Mouse (Mus musculus) midbrain, embryonic 14.5 days (tissue): ENCODE measurements around the gene Scgb1b2. TPM values are rescaled to one million over a fixed set of nuclear protein-coding genes. Genes with fewer than 3 reads are reported as not detected.

Experiments
- ATAC-seq: fragments of 200-750 bp; cut with Nextera tagmentation; 2 replicates; pipeline ENCODE4 v1.8.0; 2017; ENCODE audit warnings: moderate number of reproducible peaks, moderate library complexity; ENCODE audit not compliant: low FRiP score, low TSS enrichment
- DNase-seq: peaks from one replicate; pipeline ENCODE4 v3.0.0-alpha.2; 2015
- H3K27ac ChIP-seq: fragments of 300-500 bp; sonication (generic); replicated peaks from 2 replicates; pipeline ENCODE4 v1.5.1; 2014; ENCODE audit warnings: mild to moderate bottlenecking, low read depth, low read length, moderate library complexity
- H3K27me3 ChIP-seq: fragments of 300-500 bp; sonication (generic); 2 replicates; pipeline ENCODE4 v1.6.1; 2014; ENCODE audit warnings: low read length, control low read depth, mixed read lengths; ENCODE audit not compliant: control insufficient read depth, insufficient read depth
- H3K36me3 ChIP-seq: fragments of 300-500 bp; sonication (generic); 2 replicates; pipeline ENCODE4 v1.6.1; 2014; ENCODE audit warnings: low read length, control low read depth; ENCODE audit not compliant: control insufficient read depth, insufficient read depth
- H3K4me1 ChIP-seq: fragments of 300-500 bp; sonication (generic); 2 replicates; pipeline ENCODE4 v1.6.1; 2014; ENCODE audit warnings: mild to moderate bottlenecking, antibody characterized with exemption, low read length, control low read depth; ENCODE audit not compliant: control insufficient read depth, insufficient read depth
- H3K4me2 ChIP-seq: fragments of 300-500 bp; sonication (generic); 2 replicates; pipeline ENCODE4 v1.6.1; 2014; ENCODE audit warnings: mild to moderate bottlenecking, low read length, moderate library complexity
- H3K4me3 ChIP-seq: fragments of 300-500 bp; sonication (generic); replicated peaks from 2 replicates; pipeline ENCODE4 v1.5.1; 2014; ENCODE audit warnings: low read depth, low read length
- H3K9ac ChIP-seq: fragments of 300-500 bp; sonication (generic); replicated peaks from 2 replicates; pipeline ENCODE4 v1.6.1; 2014; ENCODE audit warnings: mild to moderate bottlenecking, low read length, moderate library complexity
- H3K9me3 ChIP-seq: fragments of 300-500 bp; sonication (generic); 2 replicates; pipeline ENCODE4 v1.6.1; 2016; ENCODE audit warnings: low read length, control low read depth, mixed read lengths; ENCODE audit not compliant: control insufficient read depth
- WGBS: fragments of 180-500 bp; shearing (Covaris S2); extraction: QIAGEN DNeasy Blood & Tissue Kit; methylation state at CpG from one replicate; pipeline ENCODE4 v1.1.7; 2014; 5-methylcytosine and 5-hydroxymethylcytosine counted together
- polyA plus RNA-seq: library from polyadenylated mRNA; unstranded; fragments of >200 nt; fragmentation: Nextera tagmentation; extraction: Ambion mirVana; gene quantifications from 2 replicates; pipeline ENCODE4 v1.2.1, GENCODE M21; 2014

Scgb1b2 gene
- polyA plus RNA-seq = not detected in 2 replicates

DNA sequence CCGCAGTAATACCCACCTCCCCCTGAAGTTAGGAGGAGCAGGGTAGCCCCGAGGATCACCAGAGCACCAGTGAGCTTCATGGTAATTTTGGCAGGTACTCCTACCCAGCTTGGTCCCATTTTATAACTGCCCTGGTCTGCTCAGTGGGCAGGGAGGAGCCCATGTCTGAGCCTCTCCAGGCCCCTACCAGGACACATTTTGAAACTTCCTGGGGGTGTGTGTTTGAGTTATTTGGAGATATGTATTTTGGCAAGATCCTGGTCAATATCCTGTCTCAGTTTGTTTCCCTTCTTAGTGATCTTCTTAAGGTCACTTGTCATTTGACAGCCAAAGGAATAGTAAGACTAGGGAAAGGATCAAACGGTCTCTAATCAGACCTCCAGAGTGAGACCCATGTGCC lies at the start of gene Scgb1b2:
Scgb1b2 (minus strand) TSS at position 101 of the 400 bp plus-strand sequence.
- Histone ChIP-seq H3K4me3 (no peak within 1 kb of the TSS), H3K27ac (no peak within 1 kb of the TSS), H3K9me3 (peaks cover 24% of the 10 kb centered on the region), H3K27me3 (no peaks in the 10 kb centered on the region), H3K4me1 (no peaks in the 10 kb centered on the region), H3K36me3 (no peaks in the 10 kb centered on the region), H3K4me2 (no peak within 1 kb of the TSS), H3K9ac (no peak within 1 kb of the TSS)
- WGBS = 86% methylated on average over 3 of the region's 3 CpGs
- ATAC-seq (no peak), DNase-seq (no peak)

GRCm38 (mm10) chr7:31290208-31290607 lies 1.4 kb downstream of the Scgb1b2 start, which contains the start of gene Scgb2b2:
TSS of gene Scgb2b2 (plus strand) at chr7:31290508.
- H3K4me2 ChIP-seq = no peak within 1 kb of the TSS
- no peak within 1 kb of the TSS for H3K27ac ChIP-seq
- H3K36me3 ChIP-seq = no peaks in the 10 kb centered on the region
- 83% methylated on average over 5 of the region's 5 CpGs for WGBS
- no peak within 1 kb of the TSS for H3K4me3 ChIP-seq
- DNase-seq (no peak), ATAC-seq (no peak)
- no peaks in the 10 kb centered on the region for H3K4me1 ChIP-seq
- H3K9ac ChIP-seq = no peak within 1 kb of the TSS
- H3K9me3 ChIP-seq = peaks cover 23% of the 10 kb centered on the region
- no peaks in the 10 kb centered on the region for H3K27me3 ChIP-seq

Other genes with a start within 250 kb of the Scgb1b2 start
- 7.9 and 10.8 TPM in 2 replicates for gene Fxyd5, start 249.3 kb downstream of the Scgb1b2 start, polyA plus RNA-seq
- gene Fxyd7, start 240.4 kb downstream of the Scgb1b2 start, polyA plus RNA-seq = 99.9 and 159 TPM in 2 replicates
- 2.8 and 9.0 TPM in 2 replicates for gene Fxyd1, start 234.6 kb downstream of the Scgb1b2 start, polyA plus RNA-seq
- 0.16 and 0.17 TPM in 2 replicates for gene Lgi4, start 232.5 kb downstream of the Scgb1b2 start, polyA plus RNA-seq
- gene Fxyd3, start 215.1 kb downstream of the Scgb1b2 start, polyA plus RNA-seq = not detected in 2 replicates
- gene Hpn, start 176.5 kb downstream of the Scgb1b2 start, polyA plus RNA-seq = 0.26 TPM in 1 of 2 replicates, not detected in the other
- gene Scn1b, start 164.8 kb downstream of the Scgb1b2 start, polyA plus RNA-seq = 5.6 TPM in 2 replicates
- gene Gramd1a, start 135.9 kb downstream of the Scgb1b2 start, polyA plus RNA-seq = 205 and 232 TPM in 2 replicates
- gene Scgb2b2, start 1.3 kb downstream of the Scgb1b2 start, polyA plus RNA-seq = not detected in 2 replicates
- gene Scgb2b3, start 70.3 kb upstream of the Scgb1b2 start, polyA plus RNA-seq = not detected in 2 replicates
- gene Scgb1b3, start 83.8 kb upstream of the Scgb1b2 start, polyA plus RNA-seq = not detected in 2 replicates